Mouse (Mus musculus) frontal cortex, postnatal 25 days (tissue): ENCODE data around the gene Dnaaf5.

Source experiments
- DNase-seq, 2 experiments: peaks; one replicate each; pipeline ENCODE4 v3.0.0; 2022; ENCODE audit warnings: low spot score in 2 of 2

Gene Dnaaf5

GRCm38 (mm10) chr5:139229716-139230115, 79.7 kb downstream of the Dnaaf5 start:
- DNase-seq = no peak

DNA sequence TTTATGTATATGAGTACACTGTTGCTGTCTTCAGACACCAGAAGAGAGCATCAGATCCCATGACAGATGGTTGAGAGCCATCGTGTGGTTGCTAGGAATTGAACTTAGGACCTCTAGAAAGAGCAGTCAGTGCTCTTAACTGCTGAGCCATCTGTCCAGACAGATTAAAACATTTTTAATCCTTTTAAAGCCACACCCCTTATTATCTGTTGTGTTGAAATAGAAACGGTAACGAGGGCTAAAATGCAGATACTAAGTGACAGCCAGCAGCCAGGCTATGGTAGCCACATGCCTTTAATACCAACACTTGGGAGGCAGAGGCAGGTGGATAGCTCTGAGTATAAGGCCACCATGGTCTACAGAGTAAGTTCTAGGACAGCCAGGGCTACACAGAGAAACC, 82.1 kb downstream of the Dnaaf5 start:
- no peak for DNase-seq

GRCm38 (mm10) chr5:139234423-139234822, 84.4 kb downstream of the Dnaaf5 start:
- no peak for DNase-seq
